Mouse (Mus musculus) CH12.LX (cell line): ENCODE measurements at regions not wholly inside any gene's neighbourhood (a gene's known extent, or its start where the extent isn't known, plus 50 kb on each side); places are given as distances from the start of the nearest gene placed in this dataset.

Experiments used
- DNase-seq: peaks from one replicate; pipeline ENCODE4 v3.0.0-alpha.2; 2013; ENCODE audit errors: extremely low read depth
- H3K27ac ChIP-seq: 2 replicates; pipeline ENCODE4 v1.5.1; 2012; ENCODE audit warnings: low read depth, mild to moderate bottlenecking, control low read depth, moderate library complexity; ENCODE audit not compliant: insufficient read depth
- H3K27me3 ChIP-seq: replicated peaks from 2 replicates; pipeline ENCODE3; 2012; ENCODE audit warnings: inconsistent platforms
- H3K36me3 ChIP-seq, 2 experiments: replicated peaks in 1 of 2; 2 replicates each; pipeline versions ENCODE3 to v1.6.1; 2012; ENCODE audit warnings: inconsistent platforms in 1 of 2, low read length in 1 of 2, mild to moderate bottlenecking in 1 of 2, mixed read lengths in 1 of 2, moderate library complexity in 1 of 2; ENCODE audit not compliant: control insufficient read depth in 1 of 2, insufficient read depth in 1 of 2
- H3K4me1 ChIP-seq, 2 experiments: 2 replicates each; pipeline ENCODE4 v1.6.1; 2012; ENCODE audit warnings: inconsistent platforms in 1 of 2, moderate library complexity in 1 of 2; ENCODE audit not compliant: insufficient read depth in 2 of 2, control insufficient read depth in 1 of 2
- H3K4me2 ChIP-seq: 2 replicates; pipeline ENCODE4 v1.6.1; 2012; ENCODE audit warnings: low read depth, mild to moderate bottlenecking, control low read depth; ENCODE audit not compliant: poor library complexity, insufficient read depth, severe bottlenecking
- H3K4me3 ChIP-seq, 3 experiments: fragments of 150-350 bp in 1 of 3; sonication (generic) in 1 of 3; replicated peaks in 1 of 3; 2 replicates each; pipeline versions ENCODE3 to v1.5.1; 2011 to 2012; ENCODE audit warnings: low read depth in 2 of 3, low read length in 2 of 3, mild to moderate bottlenecking in 2 of 3, moderate library complexity in 2 of 3, control low read depth in 1 of 3, improper control_type of control experiment in 1 of 3, inconsistent platforms in 1 of 3, mixed read lengths in 1 of 3; ENCODE audit not compliant: poor library complexity in 1 of 3
- H3K79me2 ChIP-seq: replicated peaks from 2 replicates; pipeline ENCODE4 v1.6.1; 2012; ENCODE audit warnings: mild to moderate bottlenecking, moderate library complexity; ENCODE audit not compliant: control insufficient read depth, poor library complexity, insufficient read depth, severe bottlenecking; ENCODE audit errors: extremely low read depth
- H3K9ac ChIP-seq: 2 replicates; pipeline ENCODE4 v1.6.1; 2012; ENCODE audit warnings: low read depth, mild to moderate bottlenecking, control low read depth, moderate library complexity; ENCODE audit not compliant: insufficient read depth
- H3K9me3 ChIP-seq: replicated peaks from 2 replicates; pipeline ENCODE3; 2012; ENCODE audit warnings: low read length, inconsistent platforms, mixed read lengths
- CHD2 ChIP-seq: IDR thresholded peaks from 2 replicates; pipeline ENCODE4 v1.6.1; 2011; ENCODE audit warnings: low read length, improper control_type of control experiment
- ELF1 ChIP-seq: IDR thresholded peaks from 2 replicates; pipeline ENCODE4 v1.6.1; 2014; ENCODE audit warnings: low read depth, mild to moderate bottlenecking, inconsistent platforms, low read length, improper control_type of control experiment
- GABPA ChIP-seq: IDR thresholded peaks from 2 replicates; pipeline ENCODE4 v1.6.1; 2012; ENCODE audit warnings: low read depth, low read length, improper control_type of control experiment, inconsistent platforms; ENCODE audit not compliant: insufficient replicate concordance
- HCFC1 ChIP-seq: IDR thresholded peaks from 2 replicates; pipeline ENCODE4 v1.6.1; 2012; ENCODE audit warnings: low read depth, mild to moderate bottlenecking, inconsistent platforms, low read length, improper control_type of control experiment
- JUN ChIP-seq: IDR thresholded peaks from 2 replicates; pipeline ENCODE4 v1.6.1; 2011; ENCODE audit warnings: low read depth, mild to moderate bottlenecking, low read length, improper control_type of control experiment, moderate library complexity; ENCODE audit not compliant: insufficient read depth
- JUND ChIP-seq: conservative IDR thresholded peaks from 2 replicates; pipeline ENCODE4 v1.6.1; 2011; ENCODE audit warnings: low read depth, low read length, improper control_type of control experiment
- KAT2A ChIP-seq: IDR thresholded peaks from 2 replicates; pipeline ENCODE4 v1.6.1; 2012; ENCODE audit warnings: low read length, improper control_type of control experiment, inconsistent platforms; ENCODE audit not compliant: insufficient replicate concordance
- MAX ChIP-seq: IDR thresholded peaks from 2 replicates; pipeline ENCODE4 v1.6.1; 2011; ENCODE audit warnings: low read length, improper control_type of control experiment
- MAZ ChIP-seq: IDR thresholded peaks from 2 replicates; pipeline ENCODE4 v1.6.1; 2012; ENCODE audit warnings: low read depth, mild to moderate bottlenecking, inconsistent platforms, low read length, improper control_type of control experiment, moderate library complexity
- MEF2A ChIP-seq: IDR thresholded peaks from 2 replicates; pipeline ENCODE4 v1.6.1; 2014; ENCODE audit warnings: low read depth, mild to moderate bottlenecking, inconsistent platforms, low read length, improper control_type of control experiment, borderline replicate concordance
- MYC ChIP-seq: IDR thresholded peaks from 2 replicates; pipeline ENCODE4 v1.6.1; 2011; ENCODE audit warnings: low read depth, mild to moderate bottlenecking, improper control_type of control experiment, low read length
- NELFE ChIP-seq: IDR thresholded peaks from 2 replicates; pipeline ENCODE4 v1.6.1; 2011; ENCODE audit warnings: low read depth, low read length, improper control_type of control experiment
- NRF1 ChIP-seq: IDR thresholded peaks from 2 replicates; pipeline ENCODE4 v1.6.1; 2014; ENCODE audit warnings: low read depth, mild to moderate bottlenecking, inconsistent platforms, low read length, improper control_type of control experiment, moderate library complexity
- POLR2AphosphoS2 ChIP-seq: IDR thresholded peaks from 2 replicates; pipeline ENCODE4 v1.6.1; 2011; ENCODE audit warnings: low read depth, low read length, improper control_type of control experiment
- RAD21 ChIP-seq: IDR thresholded peaks from 2 replicates; pipeline ENCODE4 v1.6.1; 2011; ENCODE audit warnings: low read depth, mild to moderate bottlenecking, low read length, improper control_type of control experiment, moderate library complexity
- RCOR1 ChIP-seq: conservative IDR thresholded peaks from 2 replicates; pipeline ENCODE4 v1.6.1; 2012; ENCODE audit warnings: low read depth, mild to moderate bottlenecking, inconsistent platforms, low read length, improper control_type of control experiment
- SIN3A ChIP-seq: IDR thresholded peaks from 2 replicates; pipeline ENCODE4 v1.6.1; 2012; ENCODE audit warnings: low read length, improper control_type of control experiment, inconsistent platforms
- ZKSCAN1 ChIP-seq: IDR thresholded peaks from 2 replicates; pipeline ENCODE4 v1.6.1; 2012; ENCODE audit warnings: low read depth, inconsistent platforms, low read length, improper control_type of control experiment, borderline replicate concordance
- ZMIZ1 ChIP-seq: IDR thresholded peaks from 2 replicates; pipeline ENCODE4 v1.6.1; 2012; ENCODE audit warnings: low read depth, mild to moderate bottlenecking, inconsistent platforms, low read length, improper control_type of control experiment
- ZNF384 ChIP-seq: IDR thresholded peaks from 2 replicates; pipeline ENCODE4 v1.6.1; 2012; ENCODE audit warnings: low read depth, low read length, improper control_type of control experiment, inconsistent platforms
- dilution Hi-C: fragments of 300-500 bp; cut with MboI; formaldehyde crosslinking; loops from 2 replicates; pipeline ENCODE4 v1.14.3; 2020; ENCODE audit warnings: low sequenced_read_pairs; ENCODE audit not compliant: extremely low pct_unique_long_range_greater_than_20kb, extremely low pct_ligation_motif_present
- in situ Hi-C: fragments of 300-500 bp; cut with MboI; formaldehyde crosslinking; loops from 3 replicates; pipeline ENCODE4 v1.14.3; 2019; ENCODE audit warnings: low sequenced_read_pairs, low pct_ligation_motif_present, low pct_unique_long_range_greater_than_20kb, mixed read lengths

- dilution Hi-C loops (no loop called here), in situ Hi-C loops (no loop called here)
- Histone ChIP-seq H3K36me3 (no peaks in the 10 kb centered on the region), H3K9me3 (peaks cover 66% of the 10 kb centered on the region), H3K4me2 (no peak overlapping the region), H3K4me1 (no peaks in the 10 kb centered on the region), H3K27ac (no peak overlapping the region)
- no peak for TF ChIP-seq NELFE
- no peak for TF ChIP-seq MAZ
- no peak for TF ChIP-seq HCFC1
- no peak for TF ChIP-seq RAD21
- no peak for TF ChIP-seq NRF1
- no peak for TF ChIP-seq JUN
- TF ChIP-seq GABPA = no peak
- no peak for TF ChIP-seq KAT2A
- no peak for TF ChIP-seq ZNF384
- no peak for TF ChIP-seq MAX
- TF ChIP-seq SIN3A = no peak
- no peak for TF ChIP-seq POLR2AphosphoS2
- TF ChIP-seq ELF1 = no peak
- no peak for TF ChIP-seq MEF2A
- no peak for TF ChIP-seq ZKSCAN1
- TF ChIP-seq ZMIZ1 = no peak
- no peak for TF ChIP-seq MYC
- TF ChIP-seq JUND = no peak
- no peak for TF ChIP-seq RCOR1
- TF ChIP-seq CHD2 = no peak
- TF ChIP-seq, all 38 proteins: peak for 0
- no peak overlapping the region for H3K4me3 ChIP-seq
- no peaks in the 10 kb centered on the region for H3K79me2 ChIP-seq
- no peaks in the 10 kb centered on the region for H3K27me3 ChIP-seq
- no peak for DNase-seq
- H3K9ac ChIP-seq = no peak overlapping the region
These were observed 53.0 kb upstream of the Phyhipl start for GRCm38 (mm10) chr10:70708806-70709205.
